Mouse (Mus musculus) kidney, adult 11 months (tissue): ENCODE results near the gene Cldn16.
A peak's percentile ranks its signal among the peaks of the same experiment; 100 is the strongest.
"Not testable (repeated sequence)": the region's sequence is repeated elsewhere in the genome, so short reads cannot be mapped to it uniquely, and the experiment has no call there.

Experiments
- DNase-seq: peaks from one replicate; pipeline ENCODE4 v3.0.0; 2022

Gene Cldn16

GRCm38 (mm10) chr16:26462835-26463234, at the start of gene Cldn16:
Gene Cldn16 (plus strand): TSS chr16:26463135.
- peak; percentile 8 for DNase-seq

GRCm38 (mm10) chr16:26418616-26419015, 44.3 kb upstream of the Cldn16 start:
- DNase-seq: no peak

- no peak for DNase-seq
Observed at GRCm38 (mm10) chr16:26422078-26422477, 40.9 kb upstream of the Cldn16 start.

- no peak for DNase-seq
Observed at GRCm38 (mm10) chr16:26430246-26430645, 32.7 kb upstream of the Cldn16 start.

- no peak for DNase-seq
Observed at GRCm38 (mm10) chr16:26433486-26433885, 29.4 kb upstream of the Cldn16 start.

- no peak for DNase-seq
Observed at GRCm38 (mm10) chr16:26440031-26440430, 22.9 kb upstream of the Cldn16 start.

GRCm38 (mm10) chr16:26441156-26441555, 21.8 kb upstream of the Cldn16 start:
- DNase-seq: no peak

- DNase-seq: no peak
Observed at GRCm38 (mm10) chr16:26444843-26445242, 18.1 kb upstream of the Cldn16 start.

- DNase-seq: peak; percentile 41
Observed at GRCm38 (mm10) chr16:26447594-26447993, 15.3 kb upstream of the Cldn16 start.

GRCm38 (mm10) chr16:26454163-26454562, 8.8 kb upstream of the Cldn16 start:
- peak; percentile 20 for DNase-seq

- DNase-seq: no peak
Observed at GRCm38 (mm10) chr16:26456182-26456581, 6.8 kb upstream of the Cldn16 start.

- no peak for DNase-seq
Observed at GRCm38 (mm10) chr16:26466535-26466934, 3.6 kb downstream of the Cldn16 start.

- no peak for DNase-seq
Observed at GRCm38 (mm10) chr16:26471254-26471653, 8.3 kb downstream of the Cldn16 start.

GRCm38 (mm10) chr16:26495721-26496120, 32.8 kb downstream of the Cldn16 start:
- no peak for DNase-seq

- not testable (repeated sequence) for DNase-seq
Observed at GRCm38 (mm10) chr16:26499705-26500104, 36.8 kb downstream of the Cldn16 start.

GRCm38 (mm10) chr16:26500738-26501137, 37.8 kb downstream of the Cldn16 start:
- no peak for DNase-seq

- DNase-seq: peak; percentile 7
Observed at GRCm38 (mm10) chr16:26504961-26505360, 42.0 kb downstream of the Cldn16 start.

- DNase-seq: peak; percentile 15
Observed at GRCm38 (mm10) chr16:26519596-26519995, 56.7 kb downstream of the Cldn16 start.

- no peak for DNase-seq
Observed at GRCm38 (mm10) chr16:26525832-26526231, 62.9 kb downstream of the Cldn16 start.

GRCm38 (mm10) chr16:26526669-26527068, 63.7 kb downstream of the Cldn16 start, which contains the start of gene Tmem207:
Gene Tmem207 (minus strand): TSS chr16:26526769.
- peak; percentile 9 for DNase-seq

GRCm38 (mm10) chr16:26527931-26528666, 65.2 kb downstream of the Cldn16 start:
- DNase-seq: peak; percentile 30

- no peak for DNase-seq
Observed at GRCm38 (mm10) chr16:26530451-26530850, 67.5 kb downstream of the Cldn16 start.

GRCm38 (mm10) chr16:26532287-26532686, 69.4 kb downstream of the Cldn16 start:
- DNase-seq: no peak
